In the genomic region with DNA sequence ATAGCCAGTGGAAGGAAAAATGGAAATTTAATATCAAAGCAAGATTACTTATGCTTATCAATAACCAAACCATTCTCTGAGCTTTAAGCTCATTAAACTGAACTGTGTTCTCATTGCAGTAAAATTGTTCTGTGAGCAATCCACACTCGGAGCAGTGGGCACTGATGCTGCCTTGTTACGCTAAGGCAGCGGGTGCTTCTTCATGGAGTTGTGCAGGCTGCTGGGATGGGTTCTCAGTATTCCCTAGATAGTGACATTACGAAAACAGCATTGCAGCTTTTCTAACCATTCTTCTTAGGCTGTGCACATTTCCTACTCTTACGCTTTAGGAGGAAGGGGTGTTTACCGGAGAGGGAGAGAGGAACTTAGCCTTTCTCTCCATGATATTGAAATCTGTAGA, we compare ENCODE assay signal across 27 mouse cellular contexts.
A peak's percentile ranks its signal among the peaks of the same experiment; 100 is the strongest.
DNase-seq lines count a peak whose midpoint lies in the region; ATAC-seq and TF ChIP-seq lines count a peak whose summit lies in the region.
"Had no signal": no experiment of that assay in that cellular context is flagged by ENCODE, and none has a peak within 500 bp of the region (broad histone marks: within the 10 kb centered on the region; RNA-seq: fewer than 3 reads in every experiment).

No protein-coding gene starts in this region.

- DNase-seq in midbrain, embryonic 14.5 days = peak; percentile 29
- no peak for DNase-seq in midbrain, postnatal 0 days (ENCODE audit: low spot score)
- DNase-seq in adrenal gland, adult 2 months = no peak
- no peak for DNase-seq in adrenal gland, postnatal 25 days
- no peak for DNase-seq in right cerebral cortex, adult 18-20 months
- DNase-seq: adrenal gland, postnatal 36 days; cerebellum, adult 8-10 months; heart, postnatal 10 days; kidney, adult 11 months; kidney, postnatal 14 days; layer of hippocampus, adult 9-11 months; liver; lung, adult 2 months; lung, postnatal 10 days; right cerebral cortex, postnatal 4 days; thymus, adult 2 months; thymus, postnatal 4 days had no signal

- H3K9me3 ChIP-seq in midbrain, embryonic 14.5 days (ENCODE audit: control insufficient read depth, low read length) = no peaks in the 10 kb centered on the region
- no peaks in the 10 kb centered on the region for H3K9me3 ChIP-seq in midbrain, postnatal 0 days (ENCODE audit: low read length)
- no peaks in the 10 kb centered on the region for H3K9me3 ChIP-seq in forebrain, embryonic 15.5 days
- no peaks in the 10 kb centered on the region; the same call in 1 of the 2 replicates for H3K9me3 ChIP-seq in limb, embryonic 13.5 days
- H3K9me3 ChIP-seq: embryonic facial prominence, embryonic 12.5 days; heart, embryonic 13.5 days; hindbrain, embryonic 15.5 days; neural tube, embryonic 12.5 days had no signal

- H3K36me3 ChIP-seq in midbrain, embryonic 14.5 days (ENCODE audit: control insufficient read depth, insufficient read depth, low read length) = no peaks in the 10 kb centered on the region
- no peaks in the 10 kb centered on the region; the same call in 1 of the 2 replicates for H3K36me3 ChIP-seq in midbrain, postnatal 0 days (ENCODE audit: insufficient read depth, low read length)
- no peaks in the 10 kb centered on the region for H3K36me3 ChIP-seq in forebrain, embryonic 15.5 days
- H3K36me3 ChIP-seq in limb, embryonic 13.5 days = no peaks in the 10 kb centered on the region
- H3K36me3 ChIP-seq: embryonic facial prominence, embryonic 12.5 days; hindbrain, embryonic 15.5 days; neural tube, embryonic 12.5 days had no signal

- no peaks in the 10 kb centered on the region for H3K4me1 ChIP-seq in midbrain, embryonic 14.5 days (ENCODE audit: control insufficient read depth, insufficient read depth, low read length)
- H3K4me1 ChIP-seq in midbrain, postnatal 0 days (ENCODE audit: insufficient read depth, low read length) = no peaks in the 10 kb centered on the region
- no peaks in the 10 kb centered on the region for H3K4me1 ChIP-seq in forebrain, embryonic 15.5 days
- H3K4me1 ChIP-seq in limb, embryonic 13.5 days = peaks cover 12% of the 10 kb centered on the region
- H3K4me1 ChIP-seq: embryonic facial prominence, embryonic 12.5 days; heart, embryonic 13.5 days; hindbrain, embryonic 15.5 days; neural tube, embryonic 12.5 days had no signal

- no peak for ATAC-seq in midbrain, embryonic 14.5 days (ENCODE audit: low FRiP score, low TSS enrichment)
- ATAC-seq in midbrain, postnatal 0 days (ENCODE audit: low FRiP score) = no peak
- peak; percentile 58; the same call in 1 of the 2 replicates for ATAC-seq in forebrain, embryonic 15.5 days (replicated peaks)
- no peak for ATAC-seq in limb, embryonic 13.5 days (ENCODE audit: low FRiP score, low read depth)
- ATAC-seq: CD4-positive, CD25-positive, alpha-beta regulatory T cell, adult 4 months; inflammation-experienced regulatory T-cells, adult 6 months had no signal

- H3K27ac ChIP-seq in midbrain, embryonic 14.5 days (replicated peaks; ENCODE audit: low read depth, low read length) = no peak overlapping the region
- no peak overlapping the region for H3K27ac ChIP-seq in midbrain, postnatal 0 days (ENCODE audit: low read depth, low read length)
- peak overlapping the region; percentile 46 for H3K27ac ChIP-seq in forebrain, embryonic 15.5 days (replicated peaks)
- H3K27ac ChIP-seq in limb, embryonic 13.5 days = no peak overlapping the region
- H3K27ac ChIP-seq: embryonic facial prominence, embryonic 12.5 days; heart, embryonic 13.5 days; hindbrain, embryonic 15.5 days; liver, embryonic 14.5 days; neural tube, embryonic 12.5 days had no signal

- no peak overlapping the region for H3K4me2 ChIP-seq in midbrain, embryonic 14.5 days (ENCODE audit: low read length)
- no peak overlapping the region for H3K4me2 ChIP-seq in midbrain, postnatal 0 days (ENCODE audit: low read depth, low read length, poor library complexity, severe bottlenecking)
- H3K4me2 ChIP-seq in forebrain, embryonic 15.5 days (replicated peaks) = no peak overlapping the region
- H3K4me2 ChIP-seq in limb, embryonic 13.5 days (replicated peaks) = peak overlapping the region; percentile 38
- H3K4me2 ChIP-seq: embryonic facial prominence, embryonic 12.5 days; heart, embryonic 13.5 days; hindbrain, embryonic 15.5 days; neural tube, embryonic 12.5 days had no signal

- H3K27me3 ChIP-seq in midbrain, embryonic 14.5 days (ENCODE audit: control insufficient read depth, insufficient read depth, low read length) = no peaks in the 10 kb centered on the region
- H3K27me3 ChIP-seq in midbrain, postnatal 0 days (ENCODE audit: insufficient read depth, low read length) = no peaks in the 10 kb centered on the region
- H3K27me3 ChIP-seq in forebrain, embryonic 15.5 days = no peaks in the 10 kb centered on the region
- H3K27me3 ChIP-seq in limb, embryonic 13.5 days = 0 out of 2 replicates have a peak, but pooled peaks cover 2% of the 10 kb centered on the region
- H3K27me3 ChIP-seq: embryonic facial prominence, embryonic 12.5 days; heart, embryonic 13.5 days; hindbrain, embryonic 15.5 days; neural tube, embryonic 12.5 days had no signal

- H3K9ac ChIP-seq in midbrain, embryonic 14.5 days (replicated peaks; ENCODE audit: low read length) = no peak overlapping the region
- H3K9ac ChIP-seq in midbrain, postnatal 0 days (replicated peaks; ENCODE audit: low read length, poor library complexity, severe bottlenecking) = no peak overlapping the region
- H3K9ac ChIP-seq in forebrain, embryonic 15.5 days (replicated peaks) = no peak overlapping the region
- no peak overlapping the region for H3K9ac ChIP-seq in limb, embryonic 13.5 days
- H3K9ac ChIP-seq: embryonic facial prominence, embryonic 12.5 days; heart, embryonic 13.5 days; hindbrain, embryonic 15.5 days; liver, embryonic 14.5 days; neural tube, embryonic 12.5 days had no signal

- 76% methylated on average over 6 of the region's 6 CpGs for WGBS in midbrain, embryonic 14.5 days
- WGBS in midbrain, postnatal 0 days = 65% methylated on average over 6 of the region's 6 CpGs
- 57% methylated on average over 6 of the region's 6 CpGs for WGBS in forebrain, embryonic 15.5 days
- 50% methylated on average over 6 of the region's 6 CpGs for WGBS in limb, embryonic 13.5 days

- no peak for TF ChIP-seq CTCF in midbrain, postnatal 0 days (IDR thresholded peaks at IDR 0.05)

- no peak overlapping the region for H3K4me3 ChIP-seq in midbrain, embryonic 14.5 days (replicated peaks; ENCODE audit: low read depth, low read length)
- no peak overlapping the region for H3K4me3 ChIP-seq in midbrain, postnatal 0 days (ENCODE audit: low read depth, low read length)
- no peak overlapping the region for H3K4me3 ChIP-seq in forebrain, embryonic 15.5 days
- no peak overlapping the region for H3K4me3 ChIP-seq in limb, embryonic 13.5 days
- H3K4me3 ChIP-seq: embryonic facial prominence, embryonic 12.5 days; heart, embryonic 13.5 days; hindbrain, embryonic 15.5 days; myocyte; neural tube, embryonic 12.5 days had no signal
